Mouse (Mus musculus) embryonic facial prominence, embryonic 11.5 days (tissue): ENCODE results near the gene Cer1. TPM values are rescaled to one million over a fixed set of nuclear protein-coding genes. Genes with fewer than 3 reads are reported as not detected.
A peak's percentile ranks its signal among the peaks of the same experiment; 100 is the strongest.

Experiments
- ATAC-seq: fragments of 200-750 bp; cut with Nextera tagmentation; replicated peaks from 2 replicates; pipeline ENCODE4 v1.8.0; 2017; ENCODE audit warnings: low read depth; ENCODE audit not compliant: insufficient number of reproducible peaks, low FRiP score, low TSS enrichment
- DNase-seq: peaks from one replicate; pipeline ENCODE4 v3.0.0-alpha.2; 2015; ENCODE audit warnings: low spot score
- H3K27ac ChIP-seq: fragments of 300-500 bp; sonication (generic); replicated peaks from 2 replicates; pipeline ENCODE4 v1.5.1; 2014; ENCODE audit warnings: mild to moderate bottlenecking, low read depth, low read length, control low read depth
- H3K27me3 ChIP-seq: fragments of 300-500 bp; sonication (generic); 2 replicates; pipeline ENCODE4 v1.6.1; 2014; ENCODE audit warnings: mild to moderate bottlenecking, low read length, moderate library complexity, mixed read lengths; ENCODE audit not compliant: control insufficient read depth, insufficient read depth
- H3K36me3 ChIP-seq: fragments of 300-500 bp; sonication (generic); replicated peaks from 2 replicates; pipeline ENCODE4 v1.6.1; 2014; ENCODE audit warnings: low read depth, mild to moderate bottlenecking, low read length, moderate library complexity, mixed read lengths; ENCODE audit not compliant: control insufficient read depth, insufficient read depth
- H3K4me1 ChIP-seq: fragments of 300-500 bp; sonication (generic); 2 replicates; pipeline ENCODE4 v1.6.1; 2014; ENCODE audit warnings: low read length, mixed read lengths; ENCODE audit not compliant: control insufficient read depth, insufficient read depth
- H3K4me2 ChIP-seq: fragments of 300-500 bp; sonication (generic); 2 replicates; pipeline ENCODE4 v1.6.1; 2014; ENCODE audit warnings: low read depth, mild to moderate bottlenecking, control low read depth, low read length, moderate library complexity
- H3K4me3 ChIP-seq: fragments of 300-500 bp; sonication (generic); 2 replicates; pipeline ENCODE4 v1.5.1; 2014; ENCODE audit warnings: low read depth, low read length, control low read depth
- H3K9ac ChIP-seq: fragments of 300-500 bp; sonication (generic); replicated peaks from 2 replicates; pipeline ENCODE4 v1.6.1; 2014; ENCODE audit warnings: mild to moderate bottlenecking, control low read depth, low read length
- H3K9me3 ChIP-seq: fragments of 300-500 bp; sonication (generic); replicated peaks from 2 replicates; pipeline ENCODE4 v1.6.1; 2016; ENCODE audit warnings: mild to moderate bottlenecking, low read length, inconsistent platforms, mixed read lengths; ENCODE audit not compliant: control insufficient read depth
- WGBS: fragments of 180-500 bp; shearing (Covaris S2); extraction: QIAGEN DNeasy Blood & Tissue Kit; methylation state at CpG from one replicate; pipeline ENCODE4 v1.1.7; 2014; 5-methylcytosine and 5-hydroxymethylcytosine counted together
- polyA plus RNA-seq: library from polyadenylated mRNA; unstranded; fragments of >200 nt; fragmentation: Nextera tagmentation; extraction: Ambion mirVana; gene quantifications from 2 replicates; pipeline ENCODE4 v1.2.1, GENCODE M21; 2014

The Cer1 gene
- polyA plus RNA-seq: 0.20 TPM in 1 of 2 replicates, not detected in the other

DNA sequence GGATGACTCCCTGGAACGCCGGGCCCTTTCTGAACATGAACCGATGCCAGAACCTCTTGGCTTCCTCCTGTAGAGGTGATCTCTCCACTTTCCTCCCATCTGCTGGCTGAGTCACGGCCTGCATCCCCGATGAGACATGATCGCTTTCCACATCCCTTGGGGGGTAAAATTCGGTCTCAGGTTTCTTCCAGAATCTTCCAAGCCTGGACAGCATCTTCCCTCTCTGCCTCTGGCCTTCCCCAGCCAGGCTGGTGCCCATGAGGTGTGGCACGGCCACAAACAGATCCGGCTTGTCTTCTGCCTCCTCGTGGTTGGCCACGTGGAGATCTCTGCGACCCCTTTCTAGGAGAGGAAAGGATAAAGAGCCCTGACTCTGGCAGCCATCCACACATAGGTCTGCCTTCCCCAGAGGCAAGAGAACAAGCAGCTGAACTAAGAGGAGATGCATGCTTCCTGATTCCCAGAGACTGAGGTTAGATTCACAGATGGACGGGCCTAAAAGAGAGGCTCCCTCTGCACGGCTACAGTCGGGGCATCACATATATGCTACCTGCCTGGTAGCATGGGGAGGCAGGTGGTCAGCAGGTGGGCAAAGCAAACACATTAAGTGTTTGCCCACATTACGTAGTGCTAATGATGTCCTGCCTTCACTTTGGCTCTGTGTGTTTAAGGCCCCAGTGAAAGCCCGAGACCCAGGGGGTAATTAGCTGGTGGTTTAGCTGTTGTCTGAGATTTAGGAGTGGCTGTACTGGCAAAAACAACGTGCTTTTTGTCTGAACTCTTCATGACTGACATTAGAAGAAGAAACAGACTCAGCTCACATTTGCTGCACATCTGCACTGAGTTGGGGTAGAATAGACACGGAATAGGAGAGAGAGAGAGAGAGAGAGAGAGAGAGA lies at the start of gene Cer1:
Gene Cer1, minus strand, starts transcription at position 513 of the 899 bp plus-strand sequence.
- H3K27me3 ChIP-seq: no peaks in the 10 kb centered on the region
- no peak within 1 kb of the TSS for H3K27ac ChIP-seq
- WGBS: 57% methylated on average over 18 of the region's 19 CpGs
- no peak within 1 kb of the TSS for H3K9ac ChIP-seq
- no peak within 1 kb of the TSS for H3K4me2 ChIP-seq
- H3K9me3 ChIP-seq: no peaks in the 10 kb centered on the region
- no peaks in the 10 kb centered on the region for H3K36me3 ChIP-seq
- no peaks in the 10 kb centered on the region for H3K4me1 ChIP-seq
- peak; percentile 15 for DNase-seq
- no peak within 1 kb of the TSS for H3K4me3 ChIP-seq
- ATAC-seq: no peak; the same call in 1 of the 2 replicates

DNA sequence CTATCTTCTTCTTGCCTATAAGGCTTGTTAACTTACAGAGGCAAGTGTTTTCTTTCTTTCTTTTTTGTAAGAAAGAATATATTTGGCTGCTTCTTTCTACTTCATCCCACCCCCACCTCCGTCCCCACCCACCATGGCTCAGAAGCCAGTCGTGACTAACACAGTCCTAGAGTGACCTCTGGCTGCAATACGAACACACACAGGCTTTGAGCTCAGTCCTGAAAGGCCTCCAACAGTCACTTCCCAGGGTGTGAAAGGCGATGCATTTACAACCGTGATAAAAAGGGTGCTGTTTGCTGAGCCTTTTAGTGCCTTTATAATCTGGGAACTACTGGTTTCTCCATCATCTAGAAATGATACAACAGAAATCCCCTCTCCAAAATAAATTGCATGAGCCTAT lies 49.4 kb upstream of the Cer1 start:
- Histone ChIP-seq H3K36me3 (no peaks in the 10 kb centered on the region), H3K27ac (no peak overlapping the region), H3K9me3 (no peaks in the 10 kb centered on the region), H3K4me1 (no peaks in the 10 kb centered on the region), H3K4me2 (no peak overlapping the region), H3K4me3 (no peak overlapping the region), H3K27me3 (no peaks in the 10 kb centered on the region), H3K9ac (no peak overlapping the region)
- 33% methylated on average over 5 of the region's 5 CpGs for WGBS
- ATAC-seq: peak; percentile 83
- peak; percentile 42 for DNase-seq

DNA sequence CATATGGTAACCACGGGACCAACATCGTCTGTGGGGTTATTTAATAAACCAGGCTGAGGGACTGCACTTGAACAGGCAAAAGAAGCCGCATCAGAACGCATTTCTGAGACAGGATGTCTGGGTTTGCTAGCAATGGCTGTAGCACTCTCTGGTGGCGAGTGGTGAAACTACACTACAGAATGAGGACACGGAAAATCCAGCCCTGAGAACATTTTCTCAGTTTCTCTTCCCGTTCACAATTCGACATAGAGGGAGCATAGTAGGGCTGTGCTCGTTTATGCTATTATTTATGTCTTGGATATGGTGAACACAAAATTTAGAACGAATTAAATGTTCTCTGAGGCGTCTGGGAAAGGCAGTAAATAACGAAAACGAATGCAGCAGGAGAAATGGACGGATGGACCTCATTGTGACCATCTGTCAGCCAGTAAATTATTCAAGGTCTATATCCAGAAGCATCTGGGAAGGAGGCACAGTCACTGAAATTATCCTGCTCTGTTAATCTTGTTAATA lies 48.8 kb upstream of the Cer1 start:
- DNase-seq (peak; percentile 85), ATAC-seq (no peak; the same call in 1 of the 2 replicates)
- Histone ChIP-seq H3K27ac (no peak overlapping the region), H3K4me1 (no peaks in the 10 kb centered on the region), H3K27me3 (no peaks in the 10 kb centered on the region), H3K9me3 (no peaks in the 10 kb centered on the region), H3K9ac (no peak overlapping the region), H3K4me2 (no peak overlapping the region), H3K36me3 (no peaks in the 10 kb centered on the region; the same call in 1 of the 2 replicates), H3K4me3 (no peak overlapping the region)
- WGBS: 21% methylated on average over 14 of the region's 14 CpGs

DNA sequence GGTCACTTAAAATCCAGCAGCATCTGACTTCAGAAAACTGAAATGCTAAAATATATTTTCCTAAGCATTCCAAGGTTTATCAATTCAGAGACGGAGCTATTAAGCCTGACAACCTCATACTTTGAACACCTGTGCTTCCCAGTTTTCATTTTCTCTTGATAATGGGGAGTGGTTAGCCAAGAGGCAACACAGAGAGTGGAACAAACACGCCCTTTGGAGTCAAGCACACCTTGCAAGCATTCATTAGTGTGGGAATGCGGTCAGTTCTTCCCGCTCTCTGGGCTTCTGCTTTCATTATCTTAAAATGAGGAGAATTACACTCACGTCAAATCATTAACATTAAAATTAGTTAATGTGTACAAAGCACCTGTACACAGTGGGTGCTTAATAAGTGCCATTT lies 45.1 kb upstream of the Cer1 start:
- DNase-seq (no peak), ATAC-seq (no peak)
- Histone ChIP-seq H3K36me3 (no peaks in the 10 kb centered on the region; the same call in 1 of the 2 replicates), H3K4me3 (no peak overlapping the region), H3K27ac (no peak overlapping the region), H3K4me2 (no peak overlapping the region), H3K27me3 (no peaks in the 10 kb centered on the region), H3K9me3 (no peaks in the 10 kb centered on the region), H3K4me1 (no peaks in the 10 kb centered on the region), H3K9ac (no peak overlapping the region)
- WGBS: 91% methylated on average over 5 of the region's 5 CpGs

DNA sequence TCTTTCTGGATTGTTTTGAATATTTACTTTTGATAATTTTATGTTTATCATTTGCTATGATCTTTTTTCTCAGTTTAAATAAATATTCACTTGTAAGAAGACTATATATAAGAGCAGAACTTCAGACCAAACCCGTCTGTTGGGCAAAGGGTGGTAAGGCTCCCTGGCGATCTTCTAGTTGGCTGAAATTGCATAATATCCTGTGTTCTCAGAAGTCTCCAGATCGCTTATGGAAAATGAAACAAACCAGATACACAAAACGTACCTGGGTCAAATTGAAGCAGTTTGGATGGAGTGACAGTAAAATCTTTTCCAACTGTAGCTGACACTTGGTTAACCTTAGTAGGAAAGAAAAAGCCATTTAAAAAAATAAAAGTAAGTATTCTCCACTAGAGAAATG lies 37.0 kb upstream of the Cer1 start:
- Histone ChIP-seq H3K9me3 (no peaks in the 10 kb centered on the region), H3K9ac (no peak overlapping the region), H3K4me3 (no peak overlapping the region), H3K27me3 (no peaks in the 10 kb centered on the region), H3K4me1 (no peaks in the 10 kb centered on the region), H3K4me2 (no peak overlapping the region), H3K36me3 (no peaks in the 10 kb centered on the region), H3K27ac (no peak overlapping the region)
- DNase-seq: no peak
- 82% methylated on average over 4 of the region's 4 CpGs for WGBS
- no peak for ATAC-seq

DNA sequence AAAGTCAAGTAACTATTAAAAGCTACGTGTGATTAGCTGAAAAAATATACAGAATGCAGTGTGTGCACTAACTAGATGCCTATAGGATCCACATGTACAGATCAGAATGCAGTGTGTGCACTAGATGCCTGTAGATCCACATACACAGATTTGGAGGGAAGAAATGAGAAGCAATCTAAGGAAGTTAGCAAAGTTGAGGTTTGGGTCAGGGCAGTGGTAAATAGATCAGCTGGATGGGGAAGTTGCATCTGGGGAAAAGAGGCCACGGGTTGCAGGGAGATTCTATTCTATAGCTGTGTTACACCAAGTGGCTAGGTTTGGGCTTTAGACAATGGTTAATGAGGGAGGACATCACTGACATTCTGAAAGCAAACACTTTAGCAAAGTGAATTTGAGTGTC lies 33.7 kb upstream of the Cer1 start:
- no peak overlapping the region for H3K4me3 ChIP-seq
- no peaks in the 10 kb centered on the region for H3K27me3 ChIP-seq
- WGBS: 77% methylated on average over 2 of the region's 2 CpGs
- no peaks in the 10 kb centered on the region for H3K4me1 ChIP-seq
- no peak for DNase-seq
- no peak overlapping the region for H3K4me2 ChIP-seq
- H3K27ac ChIP-seq: no peak overlapping the region
- H3K36me3 ChIP-seq: no peaks in the 10 kb centered on the region
- no peak for ATAC-seq
- H3K9me3 ChIP-seq: no peaks in the 10 kb centered on the region
- no peak overlapping the region for H3K9ac ChIP-seq

DNA sequence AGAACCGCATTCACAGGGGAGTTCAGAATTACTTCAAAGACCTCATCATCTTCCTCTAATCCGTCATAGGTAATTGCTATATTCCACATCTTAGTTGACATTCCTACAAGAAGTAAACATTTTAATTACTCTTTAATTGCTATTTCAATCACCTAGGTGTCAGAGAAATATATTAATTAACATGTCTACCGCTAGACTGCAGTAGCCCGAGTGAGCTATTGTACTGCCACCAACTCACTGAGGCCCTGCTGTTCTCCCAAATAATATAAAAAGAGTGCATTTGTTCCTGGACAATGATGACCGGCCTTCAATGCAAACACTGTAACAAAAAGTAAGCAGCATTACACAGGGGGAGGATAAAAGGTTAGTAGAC lies 31.7 kb upstream of the Cer1 start:
- WGBS: 66% methylated on average over 5 of the region's 5 CpGs
- Histone ChIP-seq H3K27me3 (no peaks in the 10 kb centered on the region), H3K9ac (no peak overlapping the region), H3K27ac (no peak overlapping the region), H3K9me3 (no peaks in the 10 kb centered on the region), H3K4me3 (no peak overlapping the region), H3K36me3 (no peaks in the 10 kb centered on the region), H3K4me1 (no peaks in the 10 kb centered on the region), H3K4me2 (no peak overlapping the region)
- no peak for DNase-seq
- ATAC-seq: no peak

DNA sequence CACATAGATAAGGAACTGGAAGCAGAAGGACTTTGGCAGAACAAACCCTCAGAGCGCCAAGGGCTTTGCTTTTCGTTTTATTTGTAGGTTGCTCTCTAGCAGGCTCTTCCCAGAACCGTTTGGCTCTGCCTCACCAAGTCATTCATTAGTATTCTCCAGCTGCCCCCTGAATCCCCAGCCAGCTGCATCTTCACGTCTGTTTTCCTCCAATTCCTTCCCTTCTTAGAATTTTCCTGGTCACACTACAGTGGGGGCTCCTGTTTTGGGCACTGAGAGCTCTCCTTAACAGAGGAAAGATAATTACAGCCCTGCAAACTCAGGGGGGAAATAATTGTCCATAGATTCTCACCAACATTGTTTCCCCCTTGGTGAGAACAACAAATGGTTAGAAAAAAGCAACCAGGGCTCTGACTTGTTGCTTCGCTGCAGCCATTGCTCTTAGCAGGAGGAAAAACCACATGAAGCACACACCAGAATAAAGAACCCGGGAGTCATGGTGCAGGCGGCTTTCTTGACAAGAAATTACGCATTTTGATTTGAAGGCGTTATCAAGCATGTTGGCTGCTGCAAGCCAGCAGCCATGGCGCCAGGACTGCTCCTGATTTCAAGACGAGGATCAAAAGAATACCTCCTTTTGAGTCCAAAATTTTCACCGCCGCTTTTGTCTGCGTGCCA lies 31.2 kb upstream of the Cer1 start:
- H3K9me3 ChIP-seq: no peaks in the 10 kb centered on the region
- no peak overlapping the region for H3K4me3 ChIP-seq
- H3K4me1 ChIP-seq: no peaks in the 10 kb centered on the region
- no peak for ATAC-seq
- no peak overlapping the region for H3K9ac ChIP-seq
- no peak for DNase-seq
- H3K4me2 ChIP-seq: no peak overlapping the region
- 66% methylated on average over 14 of the region's 14 CpGs for WGBS
- no peak overlapping the region for H3K27ac ChIP-seq
- H3K27me3 ChIP-seq: no peaks in the 10 kb centered on the region
- no peaks in the 10 kb centered on the region for H3K36me3 ChIP-seq
